Mouse (Mus musculus) erythroblast, embryonic 14.5 days (primary cell): ENCODE measurements around the gene Tns3. TPM values are rescaled to one million over a fixed set of nuclear protein-coding genes. Genes with fewer than 3 reads are reported as not detected.

ENCODE experiments used
- H3K27me3 ChIP-seq: 2 replicates; pipeline ENCODE4 v1.6.1; 2012; ENCODE audit warnings: inconsistent platforms; ENCODE audit not compliant: control insufficient read depth
- H3K36me3 ChIP-seq: 2 replicates; pipeline ENCODE4 v1.6.1; 2012; ENCODE audit warnings: mild to moderate bottlenecking, inconsistent platforms; ENCODE audit not compliant: control insufficient read depth
- H3K4me1 ChIP-seq: 2 replicates; pipeline ENCODE4 v1.6.1; 2012; ENCODE audit warnings: inconsistent platforms; ENCODE audit not compliant: control insufficient read depth
- H3K4me3 ChIP-seq: replicated peaks from 2 replicates; pipeline ENCODE3; 2012; ENCODE audit warnings: moderate library complexity, mild to moderate bottlenecking, inconsistent platforms
- H3K9me3 ChIP-seq: 2 replicates; pipeline ENCODE4 v1.6.1; 2012; ENCODE audit warnings: low read length, inconsistent platforms, mixed read lengths; ENCODE audit not compliant: control insufficient read depth
- GATA1 ChIP-seq: IDR thresholded peaks from 2 replicates; pipeline ENCODE4 v1.6.1; 2012; ENCODE audit warnings: low read length, inconsistent platforms, mixed read lengths
- TAL1 ChIP-seq: IDR thresholded peaks from 3 replicates; pipeline ENCODE4 v1.6.1; 2012; ENCODE audit warnings: low read length, inconsistent platforms, mixed read lengths
- polyA plus RNA-seq: library from polyadenylated mRNA; stranded (reverse); fragments of >175 nt; gene quantifications from 2 replicates; pipeline ENCODE4 v1.2.3, GENCODE M21; 2012

Gene Tns3
- polyA plus RNA-seq, 1 experiment: 0.01 TPM

- Histone ChIP-seq H3K4me3 (no peak overlapping the region), H3K4me1 (no peaks in the 10 kb centered on the region), H3K36me3 (no peaks in the 10 kb centered on the region), H3K9me3 (no peaks in the 10 kb centered on the region), H3K27me3 (no peaks in the 10 kb centered on the region)
- TF ChIP-seq GATA1 (no peak), TAL1 (no peak)
Observed at GRCm38 (mm10) chr11:8653800-8654295, 10.5 kb downstream of the Tns3 start.

GRCm38 (mm10) chr11:8652792-8653645 is 11.3 kb downstream of the Tns3 start:
- no peaks in the 10 kb centered on the region for H3K27me3 ChIP-seq
- H3K36me3 ChIP-seq: no peaks in the 10 kb centered on the region
- H3K4me1 ChIP-seq: no peaks in the 10 kb centered on the region
- H3K9me3 ChIP-seq: no peaks in the 10 kb centered on the region
- no peak overlapping the region for H3K4me3 ChIP-seq
- TF ChIP-seq TAL1 (no peak), GATA1 (no peak)

GRCm38 (mm10) chr11:8652116-8652714 is 12.1 kb downstream of the Tns3 start:
- Histone ChIP-seq H3K27me3 (no peaks in the 10 kb centered on the region), H3K4me3 (no peak overlapping the region), H3K4me1 (no peaks in the 10 kb centered on the region), H3K9me3 (no peaks in the 10 kb centered on the region), H3K36me3 (no peaks in the 10 kb centered on the region)
- no peak for TF ChIP-seq GATA1
- no peak for TF ChIP-seq TAL1

GRCm38 (mm10) chr11:8651448-8652035 is 12.8 kb downstream of the Tns3 start:
- no peaks in the 10 kb centered on the region for H3K4me1 ChIP-seq
- no peaks in the 10 kb centered on the region for H3K27me3 ChIP-seq
- TF ChIP-seq TAL1: no peak
- TF ChIP-seq GATA1: no peak
- H3K36me3 ChIP-seq: no peaks in the 10 kb centered on the region
- no peaks in the 10 kb centered on the region for H3K9me3 ChIP-seq
- no peak overlapping the region for H3K4me3 ChIP-seq

GRCm38 (mm10) chr11:8645609-8646008 is 18.7 kb downstream of the Tns3 start:
- H3K27me3 ChIP-seq: no peaks in the 10 kb centered on the region

GRCm38 (mm10) chr11:8644272-8644671 is 20.1 kb downstream of the Tns3 start:
- no peak for TF ChIP-seq TAL1
- no peak for TF ChIP-seq GATA1
- Histone ChIP-seq H3K27me3 (no peaks in the 10 kb centered on the region), H3K36me3 (no peaks in the 10 kb centered on the region), H3K9me3 (no peaks in the 10 kb centered on the region), H3K4me3 (no peak overlapping the region), H3K4me1 (no peaks in the 10 kb centered on the region)

More at GRCm38 (mm10) chr11:8645609-8646008, 18.7 kb downstream of the Tns3 start:
- Histone ChIP-seq H3K4me3 (no peak overlapping the region), H3K9me3 (no peaks in the 10 kb centered on the region), H3K36me3 (no peaks in the 10 kb centered on the region), H3K4me1 (no peaks in the 10 kb centered on the region)
- TF ChIP-seq GATA1: no peak
- no peak for TF ChIP-seq TAL1

GRCm38 (mm10) chr11:8641634-8642277 is 22.6 kb downstream of the Tns3 start:
- Histone ChIP-seq H3K4me1 (peaks cover 11% of the 10 kb centered on the region), H3K4me3 (no peak overlapping the region), H3K27me3 (no peaks in the 10 kb centered on the region), H3K36me3 (no peaks in the 10 kb centered on the region), H3K9me3 (no peaks in the 10 kb centered on the region)
- TF ChIP-seq GATA1 (no peak), TAL1 (no peak)

- Histone ChIP-seq H3K27me3 (no peaks in the 10 kb centered on the region), H3K9me3 (no peaks in the 10 kb centered on the region), H3K4me3 (no peak overlapping the region), H3K36me3 (no peaks in the 10 kb centered on the region), H3K4me1 (peaks cover 22% of the 10 kb centered on the region)
- TF ChIP-seq GATA1 (no peak), TAL1 (no peak)
Observed at GRCm38 (mm10) chr11:8639726-8640125, 24.6 kb downstream of the Tns3 start.
